Mouse (Mus musculus): Measurements from ENCODE around the gene Pmfbp1.

DNA sequence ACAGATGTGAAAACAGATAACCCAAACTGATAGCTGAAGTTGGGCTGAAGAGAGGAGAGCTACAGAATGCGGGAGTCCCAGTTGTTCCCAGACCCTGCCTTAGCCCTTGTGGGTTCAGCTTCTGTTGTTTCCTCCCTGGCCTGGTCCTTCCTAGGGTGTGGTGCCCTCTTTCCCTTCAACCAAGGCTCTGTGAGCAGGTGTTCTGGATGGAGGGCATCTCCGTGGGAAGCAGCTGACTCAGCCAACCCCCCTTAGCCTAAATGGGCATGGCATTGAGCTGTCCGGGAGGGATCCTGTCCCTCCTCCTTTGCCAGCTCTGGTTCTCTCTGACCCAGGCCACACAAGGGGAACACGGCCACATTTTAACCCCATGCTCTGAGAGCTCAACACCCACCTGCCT is 82.5 kb downstream of the Pmfbp1 start:
- no peak for TF ChIP-seq CTCF (IDR thresholded peaks at IDR 0.05; ENCODE audit: extremely low read depth, insufficient read depth, insufficient read length, insufficient replicate concordance)
- TF ChIP-seq POLR2A (IDR thresholded peaks at IDR 0.05; ENCODE audit: low read depth, low read length): no peak
